Mouse (Mus musculus) gastrocnemius, postnatal 36 days (tissue): ENCODE data around the gene Samd4. TPM values are rescaled to one million over a fixed set of nuclear protein-coding genes. Genes with fewer than 3 reads are reported as not detected.

Experiments used
- DNase-seq, 2 experiments: peaks; one replicate each; pipeline ENCODE4 v3.0.0; 2022
- intact Hi-C: fragments of 180-260 bp; cut with DNase I; formaldehyde crosslinking; loops from one replicate; pipeline ENCODE4 v1.15.1; 2025
- total RNA-seq, 2 experiments: library from RNA; stranded (reverse); gene quantifications; 2 replicates each; pipeline ENCODE4 v1.2.3; 2021

Samd4 gene
- total RNA-seq, 2 experiments from 2014 or later = 37.4 to 45.7 TPM

GRCm38 (mm10) chr14:46950527-46951384 lies 68.1 kb downstream of the Samd4 start:
- intact Hi-C loops = no loop called here
- no peak for DNase-seq

GRCm38 (mm10) chr14:46952264-46952663 lies 69.6 kb downstream of the Samd4 start:
- no peak for DNase-seq
- intact Hi-C loops = no loop called here

DNA sequence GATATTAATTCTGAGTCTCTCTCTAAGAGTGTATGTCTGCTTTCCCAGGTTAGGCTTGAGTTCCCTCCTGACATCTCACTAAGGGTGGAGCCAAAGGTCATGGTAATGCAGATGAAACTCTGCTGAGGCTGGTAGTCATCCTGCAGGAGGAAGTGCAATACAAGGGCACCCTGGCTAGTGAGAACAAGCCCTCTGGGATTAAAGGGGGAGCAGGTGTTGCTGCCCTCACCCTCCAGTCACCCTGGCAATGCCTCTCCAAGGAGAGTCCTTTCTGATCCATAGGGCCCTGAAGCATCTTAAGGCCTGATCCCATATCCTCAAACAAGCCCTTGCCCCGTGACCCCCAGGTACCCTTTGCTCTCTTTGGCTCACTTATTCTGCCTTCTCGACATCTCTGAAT lies 72.5 kb downstream of the Samd4 start:
- intact Hi-C loops = no loop called here
- DNase-seq = no peak

DNA sequence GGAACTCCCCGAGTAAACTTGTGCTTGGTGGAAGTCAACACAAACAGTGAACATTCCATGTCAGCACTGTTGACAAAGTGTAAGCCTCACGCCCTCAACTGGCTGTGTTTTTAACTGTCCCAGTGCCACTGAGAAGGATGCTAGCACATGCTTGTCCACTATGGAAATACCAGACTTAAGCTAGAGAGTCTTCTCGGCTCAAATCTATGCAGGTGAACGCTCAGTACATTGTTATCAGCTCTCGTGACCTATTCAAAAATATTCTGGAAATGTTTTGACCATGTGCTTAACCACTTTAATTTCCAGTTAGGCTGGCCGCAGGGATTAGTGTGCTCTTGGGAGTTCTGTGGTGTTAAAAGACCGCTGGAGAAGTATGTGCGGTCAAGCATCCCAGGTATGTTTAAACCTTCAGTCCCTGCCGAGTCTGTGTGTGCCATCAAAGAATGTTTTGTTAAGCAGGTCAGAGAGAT lies 73.0 kb downstream of the Samd4 start:
- intact Hi-C loops = no loop called here

DNA sequence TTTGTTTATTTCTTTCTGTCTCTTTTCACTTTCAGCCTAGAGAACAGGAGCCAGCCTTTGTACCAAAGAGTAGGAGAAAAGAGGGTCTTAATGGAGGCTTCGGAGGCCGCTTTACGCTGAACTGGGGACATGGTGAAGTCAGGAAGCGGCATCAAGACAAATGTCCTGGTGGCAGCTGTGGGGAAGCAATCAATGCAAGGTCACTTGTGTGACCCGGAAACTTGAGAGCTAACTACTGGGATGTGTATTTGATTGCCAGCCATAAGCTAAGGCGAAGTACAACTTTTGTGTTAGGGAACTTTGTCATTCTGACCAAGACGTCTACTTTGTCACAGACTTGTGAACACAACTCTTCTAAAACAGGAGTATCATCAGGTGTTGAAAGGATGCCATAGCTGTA lies 73.5 kb downstream of the Samd4 start:
- intact Hi-C loops = no loop called here
- DNase-seq = no peak

More for the DNA sequence above, 73.0 kb downstream of the Samd4 start:
- no peak for DNase-seq

DNA sequence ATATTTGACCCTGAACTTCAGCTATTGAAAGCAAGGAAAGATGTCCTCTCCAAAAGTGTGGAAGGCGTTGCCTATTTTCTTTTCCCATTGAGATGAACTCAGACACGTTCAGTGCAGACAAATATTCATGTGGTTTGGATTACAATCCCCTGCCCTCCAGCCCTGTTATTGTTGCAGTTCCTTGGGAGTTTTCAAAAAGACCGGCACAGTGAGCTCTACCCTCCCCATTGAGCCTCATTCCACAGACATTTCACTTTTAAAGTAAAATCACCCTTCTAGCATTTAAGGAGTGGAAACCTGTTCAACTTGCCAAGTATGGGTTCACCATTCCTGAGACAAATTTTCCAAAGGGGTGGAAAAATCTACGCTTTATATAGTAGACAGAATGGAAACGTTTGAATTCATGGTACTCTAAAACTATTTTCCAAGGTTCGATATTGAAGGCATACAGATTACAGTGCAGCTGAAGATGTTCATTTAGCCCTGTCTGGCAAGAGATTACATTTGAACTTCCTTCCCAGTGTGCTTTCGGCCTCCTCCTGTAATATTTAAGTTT lies 76.6 kb downstream of the Samd4 start:
- no peak for DNase-seq
- intact Hi-C loops = no loop called here

DNA sequence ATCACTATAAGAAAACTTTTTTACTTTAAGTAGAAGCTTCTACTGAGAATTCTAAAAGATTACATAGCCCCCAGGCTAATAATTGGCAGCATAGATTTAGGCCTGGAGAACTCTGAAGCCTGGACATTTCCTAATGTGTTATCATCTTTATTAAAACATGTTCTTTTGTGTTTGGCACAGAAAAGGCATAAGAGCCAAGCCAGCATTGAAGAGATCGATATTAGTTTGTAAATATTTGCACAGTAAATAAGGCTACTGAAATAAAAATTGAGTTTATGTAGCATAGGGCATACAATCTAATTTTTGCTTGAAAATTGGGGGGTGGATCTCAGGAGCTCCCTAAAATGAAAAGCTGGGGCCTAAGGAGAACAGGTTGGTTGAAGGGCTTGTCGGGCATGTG lies 77.2 kb downstream of the Samd4 start:
- no peak for DNase-seq
- intact Hi-C loops = no loop called here

DNA sequence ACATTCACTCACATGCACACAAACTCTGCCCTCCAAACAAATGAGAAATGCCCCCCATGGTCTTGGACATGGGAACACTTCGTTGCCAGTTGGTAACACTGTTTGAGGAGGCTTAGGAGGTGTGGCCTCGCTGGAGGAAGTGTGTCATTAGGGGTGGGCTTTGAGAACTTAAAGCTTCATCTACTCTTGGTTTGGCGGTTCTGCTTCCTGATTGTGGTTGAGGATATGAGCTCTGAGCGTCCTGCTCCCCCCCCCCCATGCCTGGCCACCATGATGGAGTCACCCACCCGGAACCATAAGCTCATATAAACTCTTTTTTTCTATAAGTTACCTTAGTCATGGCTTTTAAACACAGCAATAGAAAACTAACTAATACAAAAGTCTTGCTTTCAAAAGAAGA lies 80.2 kb downstream of the Samd4 start:
- intact Hi-C loops = no loop called here
- no peak for DNase-seq

- DNase-seq = no peak
- intact Hi-C loops = no loop called here
These were observed 81.6 kb downstream of the Samd4 start for GRCm38 (mm10) chr14:46964074-46964872.

GRCm38 (mm10) chr14:46966206-46966605 lies 83.6 kb downstream of the Samd4 start:
- intact Hi-C loops = no loop called here
- DNase-seq = peak in 1 of 2 experiments; percentile 27

DNA sequence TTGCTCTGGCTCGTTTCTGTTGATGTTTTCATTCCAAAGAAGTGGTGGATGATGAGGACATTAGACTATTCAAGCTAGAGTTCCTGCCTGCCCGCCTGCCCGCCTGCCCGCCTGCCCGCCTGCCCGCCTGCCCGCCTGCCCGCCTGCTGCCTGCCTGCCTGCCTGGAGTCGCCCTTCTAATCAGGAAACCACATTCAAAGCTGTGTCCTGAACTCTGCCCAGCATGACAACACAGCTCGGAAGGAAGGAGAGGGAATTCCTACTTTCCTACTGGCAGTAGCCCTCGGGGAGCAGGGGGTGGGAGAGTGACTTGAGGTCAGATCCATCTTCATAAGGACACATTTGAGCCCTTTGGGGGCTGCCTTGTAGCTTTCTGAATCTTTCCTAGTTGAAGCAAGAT lies 85.4 kb downstream of the Samd4 start:
- intact Hi-C loops = no loop called here
- no peak for DNase-seq

GRCm38 (mm10) chr14:46970673-46971072 lies 88.0 kb downstream of the Samd4 start:
- DNase-seq = no peak
- intact Hi-C loops = no loop called here

DNA sequence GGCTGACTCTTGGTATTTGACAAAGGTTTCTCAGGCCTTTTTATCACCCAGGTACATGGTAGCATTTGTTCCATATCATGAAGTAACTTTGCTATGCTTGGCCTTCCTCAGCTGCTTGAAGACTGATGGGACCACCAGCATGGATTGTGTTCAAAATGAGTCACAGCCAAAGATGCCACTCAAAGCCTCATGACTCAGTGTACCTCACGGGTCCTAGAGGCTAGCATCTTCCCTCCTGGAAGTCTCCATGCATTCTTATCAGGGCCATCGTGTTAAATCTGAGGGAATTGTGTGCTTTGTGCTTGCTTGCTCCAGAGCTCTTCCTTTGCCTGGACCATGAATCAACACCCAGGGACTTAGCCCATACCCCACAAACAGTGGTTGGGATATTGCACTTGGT lies 89.1 kb downstream of the Samd4 start:
- DNase-seq = no peak
- intact Hi-C loops = no loop called here

DNA sequence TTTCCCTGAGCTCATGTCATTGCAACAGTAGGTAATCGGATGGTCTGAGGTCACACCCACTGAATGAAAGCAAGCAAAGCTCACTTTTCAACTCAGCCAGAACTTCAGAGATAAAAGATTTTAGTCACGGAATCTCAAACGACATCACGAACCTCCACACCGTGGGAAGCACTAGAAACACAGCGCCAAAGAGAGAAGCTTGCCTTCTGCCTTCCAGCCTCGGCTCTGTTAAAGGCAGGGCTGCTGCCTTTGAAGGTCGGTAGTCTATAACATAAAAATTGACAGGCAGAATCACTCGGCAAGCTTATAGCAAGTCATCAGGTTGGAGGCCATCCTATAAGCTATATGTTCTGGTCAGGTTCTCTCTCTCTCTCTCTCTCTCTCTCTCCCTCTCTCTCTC lies 92.2 kb downstream of the Samd4 start:
- intact Hi-C loops = no loop called here
- DNase-seq = no peak

DNA sequence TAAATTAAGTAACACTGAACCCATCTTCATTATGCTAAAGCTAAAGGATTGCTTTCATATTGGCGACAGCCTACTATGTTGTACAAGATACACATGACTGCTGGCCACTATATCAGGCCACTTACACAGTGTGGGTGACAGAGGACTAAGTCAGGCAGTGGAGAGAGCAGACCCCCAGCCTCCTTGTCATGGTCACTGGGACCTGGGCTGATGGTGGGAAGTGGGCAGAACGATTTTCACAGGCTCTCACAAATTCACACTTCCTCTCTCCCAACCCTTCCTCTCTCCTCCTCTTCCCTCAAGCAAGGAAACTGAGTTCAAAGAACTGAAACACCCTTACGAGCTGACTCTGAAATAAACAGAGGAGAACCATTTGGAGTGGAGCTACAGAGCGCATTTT lies 93.3 kb downstream of the Samd4 start:
- intact Hi-C loops = no loop called here

GRCm38 (mm10) chr14:46976712-46977111 lies 94.1 kb downstream of the Samd4 start:
- DNase-seq = no peak

More for the DNA sequence above, 93.3 kb downstream of the Samd4 start:
- no peak for DNase-seq

DNA sequence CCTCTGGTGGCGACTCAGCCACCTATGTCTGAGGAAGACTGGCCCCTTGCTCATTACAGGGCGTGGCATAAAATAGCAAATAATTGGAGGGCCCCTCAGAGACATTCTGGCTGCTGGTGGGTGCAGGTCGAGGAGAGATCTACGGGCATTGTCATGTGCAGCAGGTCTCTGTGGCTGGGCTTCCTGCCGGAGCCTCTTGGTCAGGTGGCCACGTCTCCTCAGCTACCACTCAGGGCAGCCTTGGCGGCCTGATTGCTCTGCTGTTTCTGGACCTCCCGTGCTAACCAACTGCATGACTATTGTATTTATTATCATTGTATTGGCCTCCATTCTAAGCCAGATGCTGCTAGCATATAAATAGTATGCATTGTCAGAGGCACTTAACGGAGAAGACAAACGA lies 95.0 kb downstream of the Samd4 start:
- intact Hi-C loops = no loop called here
- DNase-seq = no peak

More at GRCm38 (mm10) chr14:46976712-46977111, 94.1 kb downstream of the Samd4 start:
- intact Hi-C loops = no loop called here

- intact Hi-C loops = no loop called here
- DNase-seq = no peak
These were observed 96.5 kb downstream of the Samd4 start for GRCm38 (mm10) chr14:46979172-46979571.

DNA sequence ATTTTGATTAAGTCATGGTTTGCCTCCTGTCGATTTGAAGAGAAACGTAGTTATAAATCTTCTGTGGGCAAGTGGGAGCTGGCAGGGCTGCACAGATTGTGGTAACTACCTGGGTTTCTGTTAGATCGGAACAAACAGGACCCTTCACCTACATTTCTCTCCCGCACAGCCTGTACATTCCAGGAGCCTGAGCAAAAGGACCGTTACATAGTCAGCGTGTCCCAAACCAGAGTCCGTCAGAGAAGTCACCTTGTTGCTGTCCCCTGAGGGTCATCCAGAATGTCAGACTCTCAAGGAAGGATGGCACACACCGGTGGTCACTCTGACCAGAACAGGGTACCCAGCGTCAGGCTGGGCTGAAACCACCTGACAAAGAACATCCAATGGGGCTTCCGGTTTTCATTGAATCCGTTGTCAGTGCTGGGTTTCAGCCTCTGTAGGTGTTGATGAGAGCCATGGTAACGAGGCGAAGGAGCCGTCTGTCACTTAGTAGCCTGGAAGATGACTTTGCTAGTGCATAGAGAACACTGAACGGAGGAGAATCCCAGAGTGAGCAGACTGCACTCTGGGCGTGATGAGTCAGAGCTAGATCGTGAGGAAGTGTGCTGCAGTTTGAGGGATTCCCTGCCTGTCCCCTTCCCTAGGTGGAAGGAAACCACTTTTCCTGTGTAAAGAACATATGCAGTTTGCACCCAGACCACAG lies 98.2 kb downstream of the Samd4 start:
- intact Hi-C loops = no loop called here

GRCm38 (mm10) chr14:46982106-46982505 lies 99.5 kb downstream of the Samd4 start:
- intact Hi-C loops = no loop called here
- DNase-seq = no peak

More for the DNA sequence above, 98.2 kb downstream of the Samd4 start:
- no peak for DNase-seq
